Mouse (Mus musculus) heart, adult 18-20 months (tissue): ENCODE results near the gene Nsg1. TPM values are rescaled to one million over a fixed set of nuclear protein-coding genes. Genes with fewer than 3 reads are reported as not detected.

Experiments
- DNase-seq, 2 experiments: peaks; one replicate each; pipeline ENCODE4 v3.0.0; 2021 to 2022; ENCODE audit warnings: mixed read lengths in 1 of 2
- total RNA-seq, 2 experiments: library from RNA; stranded (reverse); gene quantifications; 2 replicates each; pipeline ENCODE4 v1.2.3; 2021

Gene Nsg1
- total RNA-seq, 2 experiments from 2014 or later = 5.7 to 8.3 TPM

GRCm38 (mm10) chr5:38140893-38141292, 18.8 kb downstream of the Nsg1 start:
- no peak for DNase-seq

GRCm38 (mm10) chr5:38137163-38137562, 22.5 kb downstream of the Nsg1 start:
- DNase-seq = no peak

- DNase-seq = no peak
Measured at GRCm38 (mm10) chr5:38136247-38136646, 23.5 kb downstream of the Nsg1 start.

- DNase-seq = no peak
Measured at GRCm38 (mm10) chr5:38129339-38129738, 30.4 kb downstream of the Nsg1 start.

GRCm38 (mm10) chr5:38126519-38127306, 33.0 kb downstream of the Nsg1 start:
- no peak for DNase-seq

- DNase-seq = no peak
Measured at GRCm38 (mm10) chr5:38121699-38122098, 38.0 kb downstream of the Nsg1 start.

- DNase-seq = no peak
Measured at GRCm38 (mm10) chr5:38119268-38119667, 40.4 kb downstream of the Nsg1 start.

GRCm38 (mm10) chr5:38117056-38117455, 42.7 kb downstream of the Nsg1 start:
- DNase-seq = no peak

- no peak for DNase-seq
Measured at GRCm38 (mm10) chr5:38114526-38114925, 45.2 kb downstream of the Nsg1 start.

- DNase-seq = no peak
Measured at GRCm38 (mm10) chr5:38106807-38107206, 52.9 kb downstream of the Nsg1 start.

GRCm38 (mm10) chr5:38106080-38106697, 53.5 kb downstream of the Nsg1 start:
- no peak for DNase-seq

GRCm38 (mm10) chr5:38102945-38103344, 56.8 kb downstream of the Nsg1 start:
- no peak for DNase-seq

- no peak for DNase-seq
Measured at GRCm38 (mm10) chr5:38099139-38099676, 60.5 kb downstream of the Nsg1 start.

GRCm38 (mm10) chr5:38097501-38098093, 62.1 kb downstream of the Nsg1 start:
- DNase-seq = no peak

- DNase-seq = no peak
Measured at GRCm38 (mm10) chr5:38094331-38094730, 65.4 kb downstream of the Nsg1 start.

- no peak for DNase-seq
Measured at GRCm38 (mm10) chr5:38091966-38092304, 67.8 kb downstream of the Nsg1 start.

GRCm38 (mm10) chr5:38091046-38091965, 68.4 kb downstream of the Nsg1 start:
- peak; percentile 39 to 79 for DNase-seq

GRCm38 (mm10) chr5:38090581-38090980, 69.1 kb downstream of the Nsg1 start:
- no peak for DNase-seq

- no peak for DNase-seq
Measured at GRCm38 (mm10) chr5:38090111-38090510, 69.6 kb downstream of the Nsg1 start.
